Mouse (Mus musculus) ES-Bruce4 (cell line): Measurements from ENCODE around the gene Ankrd35.
A peak's percentile ranks its signal among the peaks of the same experiment; 100 is the strongest.

Experiments used
- CTCF ChIP-seq: IDR thresholded peaks from one replicate; pipeline ENCODE4 v1.8.1; 2011; ENCODE audit warnings: low read depth, low read length
- POLR2A ChIP-seq: IDR thresholded peaks from one replicate; pipeline ENCODE4 v1.8.1; 2011; ENCODE audit warnings: low read length; ENCODE audit not compliant: insufficient read depth

- TF ChIP-seq POLR2A, result no peak
- peak; percentile 58 for TF ChIP-seq CTCF
These were observed 22.6 kb downstream of the Ankrd35 start for GRCm38 (mm10) chr3:96692506-96692905.
